Mouse (Mus musculus): Measurements from ENCODE around the gene Sgcg. TPM values are rescaled to one million over a fixed set of nuclear protein-coding genes. Genes with fewer than 3 reads are reported as not detected.

Sgcg gene
- polyA plus RNA-seq, 1 experiment, result 60.1 TPM

DNA sequence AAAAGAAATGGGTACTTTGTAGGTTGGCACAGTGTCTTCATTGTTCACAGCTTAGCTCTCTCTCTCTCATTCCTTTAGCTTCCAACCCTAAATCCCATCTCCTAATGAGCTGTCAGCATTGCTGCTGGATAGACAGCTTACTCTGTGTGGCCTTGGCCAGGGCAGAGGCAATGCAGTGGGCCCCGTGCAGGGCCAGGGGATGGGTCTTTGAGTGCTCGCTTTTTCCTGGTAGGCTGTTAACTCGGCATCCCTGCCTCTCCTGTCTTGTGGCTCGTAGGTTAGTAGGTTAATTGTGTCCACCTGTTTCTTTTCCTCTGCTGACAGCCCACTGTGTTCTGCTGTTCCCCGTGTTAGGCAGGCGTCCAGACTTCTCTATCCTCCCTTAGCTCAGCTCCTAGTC is 35.8 kb downstream of the Sgcg start:
- H3K79me2 ChIP-seq (ENCODE audit: control insufficient read depth, insufficient read depth), result no peaks in the 10 kb centered on the region
- H3K27me3 ChIP-seq (ENCODE audit: control insufficient read depth, insufficient read depth, insufficient read length), result no peaks in the 10 kb centered on the region
- no peak overlapping the region for H3ac ChIP-seq (ENCODE audit: control insufficient read depth, insufficient read length)
- TF ChIP-seq POLR2A (IDR thresholded peaks at IDR 0.05; ENCODE audit: insufficient read length, low read depth) (no peak), USF1 (IDR thresholded peaks at IDR 0.05; ENCODE audit: low read depth) (no peak), CEBPB (IDR thresholded peaks at IDR 0.05; ENCODE audit: insufficient read depth, poor library complexity, severe bottlenecking) (no peak), POLR2AphosphoS2 (IDR thresholded peaks at IDR 0.05; ENCODE audit: insufficient read length, low read depth) (no peak), TCF12 (IDR thresholded peaks at IDR 0.05; ENCODE audit: insufficient read depth, poor library complexity, severe bottlenecking) (no peak), TCF3 (IDR thresholded peaks at IDR 0.05; ENCODE audit: insufficient read length, low read depth) (no peak), MAX (IDR thresholded peaks at IDR 0.05; ENCODE audit: low read depth) (no peak), SRF (IDR thresholded peaks at IDR 0.05; ENCODE audit: control insufficient read depth, insufficient read length, low read depth) (no peak)
- no peak overlapping the region for H3K4me3 ChIP-seq
- no peak overlapping the region for H3K4me2 ChIP-seq (ENCODE audit: low read depth)
- peaks cover 5% of the 10 kb centered on the region for H3K36me3 ChIP-seq (ENCODE audit: control insufficient read depth, insufficient read depth)

DNA sequence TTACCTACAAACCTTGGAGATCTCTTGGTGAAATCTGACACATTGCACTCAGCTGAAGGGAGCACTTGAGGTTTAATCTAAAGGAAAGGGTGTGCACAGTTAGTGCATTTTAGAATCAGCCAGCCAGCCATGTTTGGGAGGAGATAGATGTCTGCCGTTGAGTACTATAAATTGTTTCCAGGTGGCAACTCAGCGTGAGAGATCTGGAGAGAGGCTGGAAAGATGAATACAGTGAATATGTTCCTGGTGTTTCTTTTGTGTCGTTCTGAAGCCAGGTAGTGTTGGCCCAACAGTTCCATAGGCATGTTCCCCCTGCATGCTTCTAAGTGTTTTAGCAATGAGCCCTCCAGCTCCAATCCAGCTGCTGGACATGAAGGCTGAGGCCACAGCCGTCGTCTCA is 37.1 kb downstream of the Sgcg start:
- no peak for TF ChIP-seq POLR2AphosphoS2 (IDR thresholded peaks at IDR 0.05; ENCODE audit: insufficient read length, low read depth)
- no peak for TF ChIP-seq E2F4 (IDR thresholded peaks at IDR 0.05; ENCODE audit: insufficient read depth)
- no peak for TF ChIP-seq POLR2A (IDR thresholded peaks at IDR 0.05; ENCODE audit: insufficient read length, low read depth)
- TF ChIP-seq MYOD1 (IDR thresholded peaks at IDR 0.05; ENCODE audit: control insufficient read depth in 1 of 3, insufficient read length in 2 of 3, low read depth in 2 of 3), result no peak
- TF ChIP-seq MAX (IDR thresholded peaks at IDR 0.05; ENCODE audit: low read depth), result no peak
- no peak for TF ChIP-seq CEBPB (IDR thresholded peaks at IDR 0.05; ENCODE audit: insufficient read depth, poor library complexity, severe bottlenecking)
- TF ChIP-seq REST (IDR thresholded peaks at IDR 0.05; ENCODE audit: insufficient read depth, insufficient read length), result no peak
- no peak for TF ChIP-seq USF1 (IDR thresholded peaks at IDR 0.05; ENCODE audit: low read depth)
- no peak for TF ChIP-seq MYOG (IDR thresholded peaks at IDR 0.05; ENCODE audit: control insufficient read depth in 1 of 3, insufficient read depth in 1 of 3, insufficient read length in 2 of 3, low read depth in 2 of 3)
- TF ChIP-seq TCF3 (IDR thresholded peaks at IDR 0.05; ENCODE audit: insufficient read length, low read depth), result no peak
- no peak overlapping the region for H3ac ChIP-seq (ENCODE audit: control insufficient read depth, insufficient read length)
- H3K27me3 ChIP-seq (ENCODE audit: control insufficient read depth, insufficient read depth, insufficient read length), result no peaks in the 10 kb centered on the region
- H3K79me2 ChIP-seq (ENCODE audit: control insufficient read depth, insufficient read depth), result no peaks in the 10 kb centered on the region
- H3K4me3 ChIP-seq, result no peak overlapping the region
- H3K4me2 ChIP-seq (ENCODE audit: low read depth), result no peak overlapping the region
- H3K36me3 ChIP-seq (ENCODE audit: control insufficient read depth, insufficient read depth), result peaks cover 5% of the 10 kb centered on the region

DNA sequence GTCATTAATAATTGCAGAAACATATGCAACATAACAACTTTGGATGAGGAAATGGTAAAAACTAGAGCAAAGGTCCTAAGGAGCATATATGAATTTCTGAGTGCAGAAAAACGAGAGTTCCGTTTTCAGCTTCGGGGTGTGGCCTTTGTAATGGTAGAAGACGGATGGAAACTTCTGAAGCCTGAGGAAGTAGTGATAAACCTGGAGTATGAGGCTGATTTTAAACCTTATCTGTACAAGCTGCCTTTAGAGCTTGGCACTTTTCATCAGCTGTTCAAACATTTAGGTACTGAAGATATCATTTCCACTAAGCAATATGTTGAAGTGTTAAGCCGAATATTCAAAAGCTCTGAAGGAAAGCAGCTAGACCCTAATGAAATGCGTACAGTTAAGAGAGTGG is 46.5 kb downstream of the Sgcg start:
- TF ChIP-seq MAX (IDR thresholded peaks at IDR 0.05; ENCODE audit: low read depth) (no peak), TCF12 (IDR thresholded peaks at IDR 0.05; ENCODE audit: insufficient read depth, poor library complexity, severe bottlenecking) (no peak), CEBPB (IDR thresholded peaks at IDR 0.05; ENCODE audit: insufficient read depth, poor library complexity, severe bottlenecking) (no peak), POLR2AphosphoS2 (IDR thresholded peaks at IDR 0.05; ENCODE audit: insufficient read length, low read depth) (no peak), REST (IDR thresholded peaks at IDR 0.05; ENCODE audit: insufficient read depth, insufficient read length) (no peak), POLR2A (IDR thresholded peaks at IDR 0.05; ENCODE audit: insufficient read length, low read depth) (no peak), USF1 (IDR thresholded peaks at IDR 0.05; ENCODE audit: low read depth) (no peak), E2F4 (IDR thresholded peaks at IDR 0.05; ENCODE audit: insufficient read depth) (no peak)
- Histone ChIP-seq H3K36me3 (ENCODE audit: control insufficient read depth, insufficient read depth) (peaks cover 19% of the 10 kb centered on the region), H3K79me2 (ENCODE audit: control insufficient read depth, insufficient read depth) (no peaks in the 10 kb centered on the region), H3K27me3 (ENCODE audit: control insufficient read depth, insufficient read depth, insufficient read length) (no peaks in the 10 kb centered on the region), H3ac (ENCODE audit: control insufficient read depth, insufficient read length) (no peak overlapping the region), H3K4me2 (ENCODE audit: low read depth) (no peak overlapping the region), H3K4me3 (no peak overlapping the region)

DNA sequence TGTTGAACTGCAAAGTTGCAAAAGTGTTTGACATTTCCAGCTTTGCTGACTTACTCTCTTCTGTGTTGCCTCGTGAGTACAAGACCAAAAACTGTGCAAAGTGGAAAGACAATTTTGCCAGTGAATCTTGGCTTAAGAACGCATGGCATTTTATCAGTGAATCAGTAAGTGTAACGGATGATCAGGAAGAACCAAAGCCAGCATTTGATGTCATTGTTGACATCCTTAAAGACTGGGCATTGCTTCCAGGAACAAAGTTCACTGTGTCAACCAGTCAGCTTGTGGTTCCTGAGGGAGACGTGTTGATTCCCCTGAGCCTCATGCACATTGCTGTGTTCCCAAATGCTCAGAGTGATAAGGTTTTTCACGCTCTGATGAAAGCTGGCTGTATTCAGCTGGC is 48.2 kb downstream of the Sgcg start:
- Histone ChIP-seq H3K36me3 (ENCODE audit: control insufficient read depth, insufficient read depth) (peaks cover 35% of the 10 kb centered on the region), H3K4me3 (no peak overlapping the region), H3K79me2 (ENCODE audit: control insufficient read depth, insufficient read depth) (no peaks in the 10 kb centered on the region), H3K27me3 (ENCODE audit: control insufficient read depth, insufficient read depth, insufficient read length) (no peaks in the 10 kb centered on the region), H3ac (ENCODE audit: control insufficient read depth, insufficient read length) (no peak overlapping the region), H3K4me2 (ENCODE audit: low read depth) (no peak overlapping the region)
- TF ChIP-seq MYOG (IDR thresholded peaks at IDR 0.05; ENCODE audit: control insufficient read depth in 1 of 3, insufficient read depth in 1 of 3, insufficient read length in 2 of 3, low read depth in 2 of 3), result no peak
- no peak for TF ChIP-seq REST (IDR thresholded peaks at IDR 0.05; ENCODE audit: insufficient read depth, insufficient read length)
- no peak for TF ChIP-seq MYOD1 (IDR thresholded peaks at IDR 0.05; ENCODE audit: control insufficient read depth in 1 of 3, insufficient read length in 2 of 3, low read depth in 2 of 3)
- no peak for TF ChIP-seq SRF (IDR thresholded peaks at IDR 0.05; ENCODE audit: control insufficient read depth, insufficient read length, low read depth)
- TF ChIP-seq CEBPB (IDR thresholded peaks at IDR 0.05; ENCODE audit: insufficient read depth, poor library complexity, severe bottlenecking), result no peak
- TF ChIP-seq USF1 (IDR thresholded peaks at IDR 0.05; ENCODE audit: low read depth), result no peak
- TF ChIP-seq POLR2AphosphoS2 (IDR thresholded peaks at IDR 0.05; ENCODE audit: insufficient read length, low read depth), result no peak

DNA sequence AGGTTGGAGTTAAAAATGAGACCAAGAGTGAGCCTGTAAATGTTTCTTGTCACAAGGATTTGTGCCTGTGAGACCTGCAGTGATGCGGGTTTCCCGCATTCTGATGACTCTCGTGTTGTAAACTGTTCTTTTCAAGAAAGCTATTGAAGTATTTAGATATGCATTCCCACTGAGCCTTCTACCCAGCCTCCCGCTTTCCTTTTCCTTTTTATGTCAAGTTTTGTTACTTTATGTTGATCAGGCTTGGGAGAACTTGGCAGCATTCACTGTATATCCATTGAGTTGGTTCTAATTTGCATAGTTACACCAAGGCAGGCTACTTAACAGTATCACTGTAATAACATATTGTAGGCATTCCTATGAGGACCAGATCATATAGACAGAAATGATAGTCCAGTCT is 63.9 kb downstream of the Sgcg start:
- TF ChIP-seq REST (IDR thresholded peaks at IDR 0.05; ENCODE audit: insufficient read depth, insufficient read length), result no peak
- no peak for TF ChIP-seq MAX (IDR thresholded peaks at IDR 0.05; ENCODE audit: low read depth)
- TF ChIP-seq TCF12 (IDR thresholded peaks at IDR 0.05; ENCODE audit: insufficient read depth, poor library complexity, severe bottlenecking), result no peak
- H3K4me3 ChIP-seq, result no peak overlapping the region
- no peak overlapping the region for H3ac ChIP-seq (ENCODE audit: control insufficient read depth, insufficient read length)
- H3K79me2 ChIP-seq (ENCODE audit: control insufficient read depth, insufficient read depth), result no peaks in the 10 kb centered on the region
- H3K36me3 ChIP-seq (ENCODE audit: control insufficient read depth, insufficient read depth), result peaks cover 22% of the 10 kb centered on the region
- H3K4me2 ChIP-seq (ENCODE audit: low read depth), result no peak overlapping the region
- H3K27me3 ChIP-seq (ENCODE audit: control insufficient read depth, insufficient read depth, insufficient read length), result no peaks in the 10 kb centered on the region

Measured in myocyte (in vitro differentiated cells).